Mouse (Mus musculus): Measurements from ENCODE around the gene Gmds. TPM values are rescaled to one million over a fixed set of nuclear protein-coding genes. Genes with fewer than 3 reads are reported as not detected.
A peak's percentile ranks its signal among the peaks of the same experiment; 100 is the strongest.

The Gmds gene
- polyA plus RNA-seq, 1 experiment: 5.2 TPM

DNA sequence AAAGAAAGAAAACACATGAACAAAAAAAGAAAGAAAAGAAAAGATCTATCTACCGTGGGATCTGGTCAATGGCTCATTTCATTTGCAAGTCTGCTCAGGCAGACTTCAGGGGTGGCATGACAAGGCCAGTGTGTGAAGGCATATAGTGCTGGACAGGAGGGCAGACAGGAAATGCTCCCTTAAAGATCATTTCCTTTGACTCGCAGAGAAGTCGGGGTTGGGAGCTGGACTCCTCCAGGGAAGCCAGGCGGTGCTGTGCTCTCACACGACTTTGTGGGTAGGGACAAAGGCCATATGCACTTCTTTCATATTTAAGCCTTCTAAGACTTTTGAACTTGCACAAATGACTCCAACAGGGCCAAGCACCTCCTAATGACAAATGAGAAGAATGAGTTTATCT is 515.2 kb downstream of the Gmds start:
- Histone ChIP-seq H3K4me1 (ENCODE audit: control insufficient read depth, insufficient read depth, low read length) (peaks cover 7% of the 10 kb centered on the region), H3K27ac (ENCODE audit: control insufficient read depth, insufficient read depth, low read depth, low read length) (no peak overlapping the region), H3K36me3 (ENCODE audit: control insufficient read depth, insufficient read depth, low read length) (no peaks in the 10 kb centered on the region), H3K27me3 (ENCODE audit: control insufficient read depth, insufficient read depth, low read length) (no peaks in the 10 kb centered on the region), H3K4me3 (ENCODE audit: control insufficient read depth, low read depth, low read length) (no peak overlapping the region)
- no peak for TF ChIP-seq CTCF (IDR thresholded peaks at IDR 0.05; ENCODE audit: control insufficient read depth, insufficient read depth, insufficient replicate concordance, low read depth, low read length)
- no peak for TF ChIP-seq POLR2A (IDR thresholded peaks at IDR 0.05; ENCODE audit: control insufficient read depth, low read depth, low read length)

DNA sequence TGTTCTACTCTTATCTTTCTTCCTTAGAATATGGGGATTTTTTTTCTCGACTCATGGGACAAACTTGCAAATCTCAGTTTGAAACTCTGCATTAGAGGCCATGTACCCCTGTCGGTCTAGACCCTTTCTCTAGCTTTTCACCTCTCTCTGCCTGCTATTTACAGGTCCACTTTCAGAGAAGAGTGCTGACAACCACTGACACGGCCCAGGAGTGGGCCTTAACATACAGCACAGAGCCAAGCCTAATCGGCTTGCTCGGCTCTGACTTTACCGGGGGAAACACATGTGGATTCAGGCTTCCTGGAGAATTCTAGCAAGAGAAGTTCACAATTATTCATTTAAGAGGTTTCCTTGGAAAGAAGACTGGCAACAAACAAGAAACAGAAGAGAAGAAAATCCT is 517.5 kb downstream of the Gmds start:
- H3K4me1 ChIP-seq (ENCODE audit: control insufficient read depth, insufficient read depth, low read length): peaks cover 7% of the 10 kb centered on the region
- TF ChIP-seq CTCF (IDR thresholded peaks at IDR 0.05; ENCODE audit: control insufficient read depth, insufficient read depth, insufficient replicate concordance, low read depth, low read length) (no peak), POLR2A (IDR thresholded peaks at IDR 0.05; ENCODE audit: control insufficient read depth, low read depth, low read length) (no peak)
- no peaks in the 10 kb centered on the region for H3K27me3 ChIP-seq (ENCODE audit: control insufficient read depth, insufficient read depth, low read length)
- peak overlapping the region; percentile 42; the same call in 1 of the 2 replicates for H3K27ac ChIP-seq (ENCODE audit: control insufficient read depth, insufficient read depth, low read depth, low read length)
- H3K36me3 ChIP-seq (ENCODE audit: control insufficient read depth, insufficient read depth, low read length): no peaks in the 10 kb centered on the region
- H3K4me3 ChIP-seq (ENCODE audit: control insufficient read depth, low read depth, low read length): peak overlapping the region; percentile 75

DNA sequence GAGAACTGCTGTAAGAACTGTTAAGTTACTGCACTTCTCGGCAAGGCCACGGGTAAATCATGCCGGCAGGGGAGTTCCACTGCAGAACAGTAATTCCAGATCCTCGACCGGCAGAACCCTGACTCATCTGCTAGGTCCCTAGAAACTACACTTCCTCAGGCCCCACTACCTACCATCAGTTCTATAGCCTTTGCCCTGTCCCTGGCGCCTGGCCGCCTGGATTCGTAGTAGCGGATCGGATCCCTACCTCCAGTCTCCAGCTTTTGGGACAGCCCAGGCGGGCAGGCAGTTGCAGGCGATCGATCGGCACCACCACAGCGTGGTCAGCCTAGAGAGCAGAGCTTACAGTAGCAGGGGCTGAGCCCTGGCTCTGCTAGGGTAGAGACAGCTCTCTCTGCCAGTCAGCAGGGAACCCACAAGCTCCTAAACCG is 517.9 kb downstream of the Gmds start:
- Histone ChIP-seq H3K4me1 (ENCODE audit: control insufficient read depth, insufficient read depth, low read length) (peaks cover 7% of the 10 kb centered on the region), H3K4me3 (ENCODE audit: control insufficient read depth, low read depth, low read length) (peak overlapping the region; percentile 75), H3K27me3 (ENCODE audit: control insufficient read depth, insufficient read depth, low read length) (no peaks in the 10 kb centered on the region), H3K27ac (ENCODE audit: control insufficient read depth, insufficient read depth, low read depth, low read length) (peak overlapping the region; percentile 42; the same call in 1 of the 2 replicates), H3K36me3 (ENCODE audit: control insufficient read depth, insufficient read depth, low read length) (no peaks in the 10 kb centered on the region)
- TF ChIP-seq CTCF (IDR thresholded peaks at IDR 0.05; ENCODE audit: control insufficient read depth, insufficient read depth, insufficient replicate concordance, low read depth, low read length) (no peak), POLR2A (IDR thresholded peaks at IDR 0.05; ENCODE audit: control insufficient read depth, low read depth, low read length) (no peak)

DNA sequence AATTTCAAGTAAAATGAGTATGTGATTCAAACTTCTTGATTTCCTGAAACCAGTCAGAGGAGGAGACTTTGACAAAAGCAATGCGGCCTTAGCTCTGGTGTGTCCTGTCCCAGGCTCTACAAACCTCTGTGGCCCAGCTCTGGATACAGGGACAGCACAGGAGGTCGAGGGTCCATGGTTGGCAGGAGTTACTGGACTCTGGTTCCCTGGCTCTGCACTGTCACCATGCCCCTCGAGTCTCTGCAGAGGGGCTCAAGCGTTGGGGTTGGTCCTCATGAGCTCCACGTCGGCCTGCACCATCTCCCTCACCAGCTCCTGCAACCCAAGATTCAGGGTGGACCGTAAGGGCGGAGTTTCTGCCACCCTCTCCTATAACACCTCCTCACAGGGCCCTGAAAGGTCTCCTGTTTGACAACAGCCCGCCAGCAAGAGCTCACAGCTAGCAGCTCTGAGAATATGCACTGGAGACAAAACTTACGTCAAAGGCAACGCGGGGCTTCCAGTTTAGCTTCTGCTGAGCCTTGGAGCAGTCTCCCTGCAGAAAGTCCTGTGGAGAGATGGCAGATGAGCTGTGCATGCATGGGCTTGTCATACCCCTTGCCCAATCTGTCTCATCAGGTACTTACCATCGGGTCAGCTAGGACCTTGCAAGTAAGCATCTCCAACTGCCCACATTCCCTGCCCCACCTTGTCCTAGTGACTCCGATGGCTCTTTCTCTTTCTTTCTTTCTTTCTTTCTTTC is 518.7 kb downstream of the Gmds start:
- no peaks in the 10 kb centered on the region for H3K36me3 ChIP-seq (ENCODE audit: control insufficient read depth, insufficient read depth, low read length)
- TF ChIP-seq POLR2A (IDR thresholded peaks at IDR 0.05; ENCODE audit: control insufficient read depth, low read depth, low read length) (no peak), CTCF (IDR thresholded peaks at IDR 0.05; ENCODE audit: control insufficient read depth, insufficient read depth, insufficient replicate concordance, low read depth, low read length) (no peak)
- H3K4me1 ChIP-seq (ENCODE audit: control insufficient read depth, insufficient read depth, low read length): peaks cover 7% of the 10 kb centered on the region
- no peak overlapping the region for H3K27ac ChIP-seq (ENCODE audit: control insufficient read depth, insufficient read depth, low read depth, low read length)
- no peak overlapping the region for H3K4me3 ChIP-seq (ENCODE audit: control insufficient read depth, low read depth, low read length)
- no peaks in the 10 kb centered on the region for H3K27me3 ChIP-seq (ENCODE audit: control insufficient read depth, insufficient read depth, low read length)

DNA sequence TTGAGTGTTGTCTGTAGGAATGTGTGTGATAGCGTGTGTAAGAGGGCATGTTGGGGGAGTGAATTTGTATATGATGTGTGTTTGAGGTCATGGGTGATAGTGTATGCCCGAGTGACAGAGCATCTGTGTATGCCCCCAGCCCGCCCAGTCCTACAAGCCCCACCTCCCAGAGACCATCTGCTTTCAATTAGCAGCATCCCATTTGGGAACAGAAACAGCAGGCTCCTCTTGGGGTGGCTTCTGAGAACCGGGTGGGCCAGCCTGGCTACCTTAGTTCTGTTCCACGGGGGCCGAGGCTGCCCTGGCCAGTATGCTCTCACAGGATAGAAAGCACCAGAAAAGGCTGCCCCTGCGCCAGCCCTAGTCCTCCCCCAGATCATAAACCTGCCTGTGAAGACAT is 520.2 kb downstream of the Gmds start:
- no peaks in the 10 kb centered on the region for H3K27me3 ChIP-seq (ENCODE audit: control insufficient read depth, insufficient read depth, low read length)
- peaks cover 7% of the 10 kb centered on the region for H3K4me1 ChIP-seq (ENCODE audit: control insufficient read depth, insufficient read depth, low read length)
- H3K27ac ChIP-seq (ENCODE audit: control insufficient read depth, insufficient read depth, low read depth, low read length): no peak overlapping the region
- H3K4me3 ChIP-seq (ENCODE audit: control insufficient read depth, low read depth, low read length): no peak overlapping the region
- no peak for TF ChIP-seq POLR2A (IDR thresholded peaks at IDR 0.05; ENCODE audit: control insufficient read depth, low read depth, low read length)
- no peak for TF ChIP-seq CTCF (IDR thresholded peaks at IDR 0.05; ENCODE audit: control insufficient read depth, insufficient read depth, insufficient replicate concordance, low read depth, low read length)
- H3K36me3 ChIP-seq (ENCODE audit: control insufficient read depth, insufficient read depth, low read length): no peaks in the 10 kb centered on the region

DNA sequence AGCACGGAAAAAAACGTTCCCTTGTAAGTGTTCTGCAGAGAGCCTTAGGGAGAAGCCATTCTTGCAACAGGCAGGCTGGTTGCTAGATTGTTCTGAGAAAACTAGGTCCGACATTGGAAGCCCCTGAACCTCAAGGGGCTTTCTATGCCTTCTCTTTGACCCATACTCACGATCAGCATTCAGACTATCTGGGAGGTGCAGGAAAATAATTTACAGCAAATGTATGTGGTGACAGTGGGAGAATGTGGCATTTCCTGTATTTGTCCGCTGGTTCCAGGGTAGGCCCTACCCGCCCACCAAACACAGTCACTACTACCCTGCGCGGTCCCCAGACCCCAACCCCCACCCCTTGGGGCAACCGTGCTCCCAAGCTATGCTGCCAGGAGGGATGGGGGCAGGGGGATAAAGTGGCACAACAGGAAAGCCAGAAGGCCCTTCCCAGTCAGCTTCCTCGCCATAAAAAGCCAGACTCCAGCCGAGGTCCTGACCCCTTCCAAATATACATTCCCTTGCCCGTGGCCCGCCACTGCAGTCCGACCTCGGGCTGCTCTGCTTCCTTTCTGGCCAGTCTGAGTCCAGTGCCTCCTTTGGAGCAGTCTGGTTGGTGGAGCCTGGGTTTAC is 523.0 kb downstream of the Gmds start:
- Histone ChIP-seq H3K4me1 (ENCODE audit: control insufficient read depth, insufficient read depth, low read length) (peaks cover under 1% of the 10 kb centered on the region; the same call in 1 of the 2 replicates), H3K27ac (ENCODE audit: control insufficient read depth, insufficient read depth, low read depth, low read length) (no peak overlapping the region), H3K27me3 (ENCODE audit: control insufficient read depth, insufficient read depth, low read length) (no peaks in the 10 kb centered on the region), H3K36me3 (ENCODE audit: control insufficient read depth, insufficient read depth, low read length) (no peaks in the 10 kb centered on the region), H3K4me3 (ENCODE audit: control insufficient read depth, low read depth, low read length) (no peak overlapping the region)
- TF ChIP-seq POLR2A (IDR thresholded peaks at IDR 0.05; ENCODE audit: control insufficient read depth, low read depth, low read length) (no peak), CTCF (IDR thresholded peaks at IDR 0.05; ENCODE audit: control insufficient read depth, insufficient read depth, insufficient replicate concordance, low read depth, low read length) (no peak)

DNA sequence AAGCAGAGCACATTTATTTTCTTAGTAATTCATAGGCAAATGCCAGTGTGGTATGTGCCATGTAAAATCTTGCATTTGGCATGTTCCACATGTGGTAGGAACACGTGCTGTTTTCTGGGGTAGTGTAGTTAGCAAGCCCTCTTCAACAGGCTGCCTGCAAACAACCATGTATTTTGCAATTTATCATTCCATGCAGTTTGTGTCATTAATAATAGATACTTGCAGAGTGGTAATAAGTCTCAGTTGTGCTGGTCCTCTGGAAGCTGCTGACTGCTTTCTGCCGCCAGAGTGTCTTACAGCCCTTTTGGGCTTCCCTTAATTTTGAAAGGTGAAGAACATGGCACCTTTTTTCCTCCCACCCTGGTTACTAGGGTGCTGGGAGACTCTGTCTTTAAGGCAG is 525.8 kb downstream of the Gmds start:
- no peaks in the 10 kb centered on the region for H3K27me3 ChIP-seq (ENCODE audit: control insufficient read depth, insufficient read depth, low read length)
- TF ChIP-seq POLR2A (IDR thresholded peaks at IDR 0.05; ENCODE audit: control insufficient read depth, low read depth, low read length) (no peak), CTCF (IDR thresholded peaks at IDR 0.05; ENCODE audit: control insufficient read depth, insufficient read depth, insufficient replicate concordance, low read depth, low read length) (no peak)
- no peak overlapping the region for H3K4me3 ChIP-seq (ENCODE audit: control insufficient read depth, low read depth, low read length)
- no peak overlapping the region for H3K27ac ChIP-seq (ENCODE audit: control insufficient read depth, insufficient read depth, low read depth, low read length)
- H3K36me3 ChIP-seq (ENCODE audit: control insufficient read depth, insufficient read depth, low read length): no peaks in the 10 kb centered on the region
- H3K4me1 ChIP-seq (ENCODE audit: control insufficient read depth, insufficient read depth, low read length): peaks cover 10% of the 10 kb centered on the region

All from testis, adult 2 months (tissue).